In the genomic region with DNA sequence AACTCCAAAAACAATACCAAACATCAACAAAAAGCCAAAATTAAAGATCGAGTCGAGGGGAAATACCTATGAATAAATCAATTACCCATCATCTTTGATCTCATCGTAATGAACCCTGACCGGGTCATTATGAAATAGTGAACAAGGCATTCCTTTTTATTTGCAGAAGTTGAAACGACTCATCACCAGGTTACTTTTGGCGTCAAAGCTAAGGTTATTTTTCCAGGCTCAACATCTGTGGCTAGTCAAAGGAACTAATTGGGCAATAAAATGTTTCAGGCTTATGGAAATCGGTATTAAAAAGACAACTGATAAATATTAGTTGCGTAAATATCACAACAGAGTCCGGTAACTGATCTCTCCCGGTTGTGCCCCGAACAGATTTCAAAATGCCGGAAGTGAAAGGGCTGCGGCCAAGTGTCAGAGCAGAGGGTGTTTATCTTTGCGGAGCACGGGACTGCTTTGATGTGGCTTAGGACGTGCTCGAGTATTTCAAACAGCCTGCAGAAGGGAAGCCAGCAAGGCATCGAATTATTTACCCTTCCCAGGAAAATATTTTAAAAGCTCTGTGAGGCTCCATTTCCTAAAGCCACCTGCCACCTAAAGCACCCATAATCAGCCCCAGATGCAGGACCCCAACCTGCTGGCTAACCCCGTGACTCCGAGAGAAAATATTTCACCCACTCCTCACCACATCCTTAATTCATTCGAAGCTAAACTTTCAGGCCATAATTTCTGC, we compare ENCODE assay signal across 8 mouse cellular contexts.
DNase-seq lines count a peak whose midpoint lies in the region; ATAC-seq lines count a peak whose summit lies in the region.
"Had no signal": no experiment of that assay in that cellular context is flagged by ENCODE, and none has a peak within 500 bp of the region (broad histone marks: within the 10 kb centered on the region; RNA-seq: fewer than 3 reads in every experiment).

No protein-coding gene starts in this region.

- H3K27me3 ChIP-seq in hindbrain, embryonic 16.5 days (replicated peaks; ENCODE audit: control insufficient read depth, insufficient read depth, low read length): no peaks in the 10 kb centered on the region
- no peaks in the 10 kb centered on the region for H3K27me3 ChIP-seq in liver, embryonic 12.5 days (replicated peaks)
- H3K27me3 ChIP-seq in stomach, embryonic 16.5 days (ENCODE audit: control insufficient read depth, insufficient read depth, low read length): no peaks in the 10 kb centered on the region
- H3K27me3 ChIP-seq: hindbrain, embryonic 15.5 days had no signal

- H3K4me1 ChIP-seq in hindbrain, embryonic 16.5 days (ENCODE audit: control insufficient read depth, insufficient read depth, low read depth, low read length): no peaks in the 10 kb centered on the region
- no peaks in the 10 kb centered on the region for H3K4me1 ChIP-seq in liver, embryonic 12.5 days
- peaks cover 7% of the 10 kb centered on the region; the same call in 1 of the 2 replicates for H3K4me1 ChIP-seq in stomach, embryonic 16.5 days (ENCODE audit: control insufficient read depth, insufficient read depth, low read length)
- H3K4me1 ChIP-seq: hindbrain, embryonic 15.5 days had no signal

- H3K36me3 ChIP-seq in hindbrain, embryonic 16.5 days (ENCODE audit: control insufficient read depth, insufficient read depth, low read length): no peaks in the 10 kb centered on the region
- no peaks in the 10 kb centered on the region for H3K36me3 ChIP-seq in liver, embryonic 12.5 days
- no peaks in the 10 kb centered on the region for H3K36me3 ChIP-seq in stomach, embryonic 16.5 days (ENCODE audit: control insufficient read depth, insufficient read depth, low read length)
- H3K36me3 ChIP-seq: hindbrain, embryonic 15.5 days had no signal

- H3K4me3 ChIP-seq in hindbrain, embryonic 16.5 days (ENCODE audit: low read length): no peak overlapping the region
- no peak overlapping the region for H3K4me3 ChIP-seq in liver, embryonic 12.5 days
- peak overlapping the region; percentile 13; the same call in 1 of the 2 replicates for H3K4me3 ChIP-seq in stomach, embryonic 16.5 days (replicated peaks; ENCODE audit: low read length)
- H3K4me3 ChIP-seq: hindbrain, embryonic 15.5 days had no signal

- no peaks in the 10 kb centered on the region for H3K9me3 ChIP-seq in hindbrain, embryonic 16.5 days (ENCODE audit: control insufficient read depth, low read length)
- H3K9me3 ChIP-seq in liver, embryonic 12.5 days (replicated peaks): no peaks in the 10 kb centered on the region
- no peaks in the 10 kb centered on the region for H3K9me3 ChIP-seq in stomach, embryonic 16.5 days (replicated peaks; ENCODE audit: control insufficient read depth, low read length)
- H3K9me3 ChIP-seq: hindbrain, embryonic 15.5 days had no signal

- no peak overlapping the region for H3K27ac ChIP-seq in hindbrain, embryonic 16.5 days (ENCODE audit: low read depth, low read length)
- no peak overlapping the region for H3K27ac ChIP-seq in liver, embryonic 12.5 days
- no peak overlapping the region for H3K27ac ChIP-seq in stomach, embryonic 16.5 days (ENCODE audit: low read length)
- H3K27ac ChIP-seq: hindbrain, embryonic 15.5 days had no signal

- WGBS in hindbrain, embryonic 16.5 days: 71% methylated on average over 21 of the region's 21 CpGs
- 21% methylated on average over 21 of the region's 21 CpGs for WGBS in liver, embryonic 12.5 days (ENCODE audit: insufficient replicate concordance)
- 16% methylated on average over 21 of the region's 21 CpGs for WGBS in stomach, embryonic 16.5 days

- ATAC-seq in hindbrain, embryonic 16.5 days: no peak
- ATAC-seq in liver, embryonic 12.5 days: no peak
- no peak for ATAC-seq in stomach, embryonic 16.5 days (ENCODE audit: insufficient read depth, low FRiP score)

- peak; percentile 3 for DNase-seq in ovary, adult 18-20 months (ENCODE audit: low spot score)
- no peak for DNase-seq in ovary, postnatal 14 days (ENCODE audit: low spot score)
- no peak for DNase-seq in right cerebral cortex, postnatal 36 days (ENCODE audit: low spot score in 2 of 2)
- DNase-seq in layer of hippocampus, adult 18-20 months (ENCODE audit: low spot score in 2 of 2): no peak

- no peak overlapping the region for H3K9ac ChIP-seq in hindbrain, embryonic 16.5 days (ENCODE audit: low read depth, low read length)
- H3K9ac ChIP-seq in liver, embryonic 12.5 days: no peak overlapping the region
- H3K9ac ChIP-seq in stomach, embryonic 16.5 days (ENCODE audit: low read length): no peak overlapping the region
- H3K9ac ChIP-seq: hindbrain, embryonic 15.5 days had no signal

- H3K4me2 ChIP-seq in hindbrain, embryonic 16.5 days (ENCODE audit: low read length): 0 out of 2 replicates have a peak overlapping the region, but pooled peaks have one; percentile 7
- H3K4me2 ChIP-seq in liver, embryonic 12.5 days: peak overlapping the region; percentile 21
- peak overlapping the region; percentile 34 for H3K4me2 ChIP-seq in stomach, embryonic 16.5 days (ENCODE audit: low read depth, low read length)
- H3K4me2 ChIP-seq: hindbrain, embryonic 15.5 days had no signal
